Mouse (Mus musculus) E14TG2a.4 (cell line): ENCODE results near the gene Pycard.
"Not testable (repeated sequence)": the region's sequence is repeated elsewhere in the genome, so short reads cannot be mapped to it uniquely, and the experiment has no call there.

Experiments
- H3K27me3 ChIP-seq: 2 replicates; pipeline ENCODE4 v1.6.1; 2014; ENCODE audit warnings: low read length, control low read depth; ENCODE audit not compliant: insufficient read depth
- H3K36me3 ChIP-seq: 2 replicates; pipeline ENCODE4 v1.6.1; 2014; ENCODE audit warnings: low read length, control low read depth; ENCODE audit not compliant: insufficient read depth
- H3K4me1 ChIP-seq: replicated peaks from 2 replicates; pipeline ENCODE4 v1.6.1; 2014; ENCODE audit warnings: low read depth, low read length, control low read depth
- H3K4me3 ChIP-seq: replicated peaks from 2 replicates; pipeline ENCODE4 v1.5.1; 2014; ENCODE audit warnings: mild to moderate bottlenecking, low read length
- H3K9me3 ChIP-seq: 2 replicates; pipeline ENCODE4 v1.6.1; 2014; ENCODE audit warnings: low read length, control low read depth
- CTCF ChIP-seq: conservative IDR thresholded peaks from 2 replicates; pipeline ENCODE4 v1.5.1; 2014; ENCODE audit warnings: low read length
- NANOG ChIP-seq: IDR thresholded peaks from 2 replicates; pipeline ENCODE4 v1.6.1; 2014; ENCODE audit warnings: borderline replicate concordance, low read length, mixed read lengths
- POU5F1 ChIP-seq: IDR thresholded peaks from 2 replicates; pipeline ENCODE4 v1.6.1; 2014; ENCODE audit warnings: low read length, borderline replicate concordance

Pycard gene

GRCm38 (mm10) chr7:128023565-128023964, 29.9 kb upstream of the Pycard start:
- no peaks in the 10 kb centered on the region for H3K4me1 ChIP-seq
- H3K27me3 ChIP-seq = no peaks in the 10 kb centered on the region
- H3K36me3 ChIP-seq = no peaks in the 10 kb centered on the region
- TF ChIP-seq NANOG (no peak), POU5F1 (no peak), CTCF (no peak)
- H3K9me3 ChIP-seq = no peaks in the 10 kb centered on the region
- H3K4me3 ChIP-seq = no peak overlapping the region

- H3K9me3 ChIP-seq = no peaks in the 10 kb centered on the region
- H3K4me1 ChIP-seq = no peaks in the 10 kb centered on the region
- TF ChIP-seq CTCF = peak; percentile 81
- TF ChIP-seq POU5F1 = no peak
- H3K36me3 ChIP-seq = no peaks in the 10 kb centered on the region
- H3K27me3 ChIP-seq = no peaks in the 10 kb centered on the region
- H3K4me3 ChIP-seq = no peak overlapping the region
These were observed 29.3 kb upstream of the Pycard start for GRCm38 (mm10) chr7:128022974-128023373.

GRCm38 (mm10) chr7:128019187-128019586, 25.5 kb upstream of the Pycard start:
- no peaks in the 10 kb centered on the region for H3K9me3 ChIP-seq
- H3K4me1 ChIP-seq = no peaks in the 10 kb centered on the region
- TF ChIP-seq CTCF (no peak), NANOG (no peak), POU5F1 (no peak)
- no peak overlapping the region for H3K4me3 ChIP-seq
- no peaks in the 10 kb centered on the region for H3K36me3 ChIP-seq
- H3K27me3 ChIP-seq = no peaks in the 10 kb centered on the region

GRCm38 (mm10) chr7:128018275-128018674, 24.6 kb upstream of the Pycard start:
- H3K4me1 ChIP-seq = no peaks in the 10 kb centered on the region
- no peak overlapping the region for H3K4me3 ChIP-seq
- no peaks in the 10 kb centered on the region for H3K36me3 ChIP-seq
- no peaks in the 10 kb centered on the region for H3K27me3 ChIP-seq
- no peak for TF ChIP-seq POU5F1
- TF ChIP-seq NANOG = no peak
- TF ChIP-seq CTCF = no peak
- no peaks in the 10 kb centered on the region for H3K9me3 ChIP-seq

GRCm38 (mm10) chr7:128016650-128017049, 23.0 kb upstream of the Pycard start:
- no peaks in the 10 kb centered on the region for H3K9me3 ChIP-seq
- H3K27me3 ChIP-seq = no peaks in the 10 kb centered on the region
- no peak overlapping the region for H3K4me3 ChIP-seq
- no peaks in the 10 kb centered on the region for H3K36me3 ChIP-seq
- TF ChIP-seq POU5F1 = no peak
- no peak for TF ChIP-seq NANOG
- no peak for TF ChIP-seq CTCF
- H3K4me1 ChIP-seq = 0 out of 2 replicates have a peak, but pooled peaks cover 4% of the 10 kb centered on the region

- H3K9me3 ChIP-seq, H3K4me3 ChIP-seq, H3K4me1 ChIP-seq, H3K27me3 ChIP-seq, H3K36me3 ChIP-seq: not testable (repeated sequence)
These were observed 22.5 kb upstream of the Pycard start for GRCm38 (mm10) chr7:128016134-128016533.

GRCm38 (mm10) chr7:128013116-128013515, 19.4 kb upstream of the Pycard start:
- Histone ChIP-seq H3K4me1 (peaks cover 30% of the 10 kb centered on the region), H3K27me3 (peaks cover 30% of the 10 kb centered on the region), H3K36me3 (peaks cover 6% of the 10 kb centered on the region; the same call in 1 of the 2 replicates), H3K4me3 (no peak overlapping the region), H3K9me3 (no peaks in the 10 kb centered on the region)
- TF ChIP-seq POU5F1 (no peak), CTCF (no peak), NANOG (no peak)

- no peak for TF ChIP-seq NANOG
- TF ChIP-seq POU5F1 = no peak
- no peak for TF ChIP-seq CTCF
- Histone ChIP-seq H3K4me3 (no peak overlapping the region), H3K36me3 (peaks cover 12% of the 10 kb centered on the region), H3K27me3 (peaks cover 36% of the 10 kb centered on the region), H3K4me1 (peaks cover 30% of the 10 kb centered on the region), H3K9me3 (no peaks in the 10 kb centered on the region)
These were observed 18.6 kb upstream of the Pycard start for GRCm38 (mm10) chr7:128012136-128012780.

GRCm38 (mm10) chr7:128009715-128010340, 16.2 kb upstream of the Pycard start:
- peaks cover 12% of the 10 kb centered on the region for H3K36me3 ChIP-seq
- peak overlapping the region; percentile 77 for H3K4me3 ChIP-seq
- H3K4me1 ChIP-seq = peaks cover 46% of the 10 kb centered on the region
- H3K9me3 ChIP-seq = no peaks in the 10 kb centered on the region
- TF ChIP-seq CTCF (no peak), POU5F1 (no peak), NANOG (no peak)
- H3K27me3 ChIP-seq = peaks cover 45% of the 10 kb centered on the region
